Mouse (Mus musculus) limb, embryonic 14.5 days (tissue): Measurements from ENCODE around the gene Gm20388. TPM values are rescaled to one million over a fixed set of nuclear protein-coding genes. Genes with fewer than 3 reads are reported as not detected.

Source experiments
- ATAC-seq: fragments of 200-750 bp; cut with Nextera tagmentation; 2 replicates; pipeline ENCODE4 v1.8.0; 2017; ENCODE audit warnings: low read depth, moderate number of reproducible peaks, moderate TSS enrichment; ENCODE audit not compliant: low FRiP score
- DNase-seq: peaks from one replicate; pipeline ENCODE4 v3.0.0-alpha.2; 2015; ENCODE audit warnings: low spot score
- H3K27ac ChIP-seq: fragments of 300-500 bp; sonication (generic); replicated peaks from 2 replicates; pipeline ENCODE4 v1.5.1; 2014; ENCODE audit warnings: low read depth, mild to moderate bottlenecking, low read length, moderate library complexity, mixed read lengths
- H3K27me3 ChIP-seq: fragments of 300-500 bp; sonication (generic); 2 replicates; pipeline ENCODE4 v1.6.1; 2014; ENCODE audit warnings: low read length, mixed read lengths; ENCODE audit not compliant: control insufficient read depth, insufficient read depth
- H3K36me3 ChIP-seq: fragments of 300-500 bp; sonication (generic); 2 replicates; pipeline ENCODE4 v1.6.1; 2014; ENCODE audit warnings: mild to moderate bottlenecking, low read length, moderate library complexity, mixed read lengths; ENCODE audit not compliant: control insufficient read depth, insufficient read depth
- H3K4me1 ChIP-seq: fragments of 300-500 bp; sonication (generic); 2 replicates; pipeline ENCODE4 v1.6.1; 2014; ENCODE audit warnings: antibody characterized with exemption, low read length, mixed read lengths; ENCODE audit not compliant: control insufficient read depth, insufficient read depth
- H3K4me2 ChIP-seq: fragments of 300-500 bp; sonication (generic); replicated peaks from 2 replicates; pipeline ENCODE4 v1.6.1; 2014; ENCODE audit warnings: low read depth, mild to moderate bottlenecking, low read length, moderate library complexity; ENCODE audit not compliant: severe bottlenecking
- H3K4me3 ChIP-seq: fragments of 300-500 bp; sonication (generic); replicated peaks from 2 replicates; pipeline ENCODE4 v1.5.1; 2014; ENCODE audit warnings: low read length
- H3K9ac ChIP-seq: fragments of 300-500 bp; sonication (generic); 2 replicates; pipeline ENCODE4 v1.6.1; 2014; ENCODE audit warnings: mild to moderate bottlenecking, low read depth, low read length, moderate library complexity; ENCODE audit not compliant: severe bottlenecking
- H3K9me3 ChIP-seq: fragments of 300-500 bp; sonication (generic); 2 replicates; pipeline ENCODE4 v1.6.1; 2016; ENCODE audit warnings: low read length; ENCODE audit not compliant: control insufficient read depth
- POLR2A ChIP-seq: fragments of 200-500 bp; IDR thresholded peaks from 2 replicates; pipeline ENCODE4 v1.8.0; 2012; ENCODE audit warnings: inconsistent platforms, mild to moderate bottlenecking, moderate library complexity, borderline replicate concordance; ENCODE audit not compliant: insufficient read depth, insufficient read length; ENCODE audit errors: extremely low read depth
- WGBS: fragments of 180-500 bp; shearing (Covaris S2); extraction: QIAGEN DNeasy Blood & Tissue Kit; methylation state at CpG from one replicate; pipeline ENCODE4 v1.1.7; 2014; 5-methylcytosine and 5-hydroxymethylcytosine counted together
- polyA plus RNA-seq, 2 experiments: library from polyadenylated mRNA; depleted of rRNA in 1 of 2; stranded (reverse) in 1 of 2; unstranded in 1 of 2; fragments of >200 nt; fragmentation: Nextera tagmentation in 1 of 2; extraction: Ambion mirVana in 1 of 2; gene quantifications; 2 replicates each; pipeline versions ENCODE4 v1.2.1 to v1.2.3; 2012 to 2014

Gm20388 gene
- polyA plus RNA-seq, 2 experiments, result 1.9 to 49.9 TPM

GRCm38 (mm10) chr8:124180681-124181445, 4270.2 kb downstream of the Gm20388 start:
- Histone ChIP-seq H3K27me3 (no peaks in the 10 kb centered on the region), H3K4me3 (no peak overlapping the region)
- no peak for TF ChIP-seq POLR2A

GRCm38 (mm10) chr8:124181751-124182150, 4271.1 kb downstream of the Gm20388 start:
- Histone ChIP-seq H3K4me3 (no peak overlapping the region), H3K9ac (no peak overlapping the region), H3K27me3 (no peaks in the 10 kb centered on the region), H3K27ac (no peak overlapping the region), H3K9me3 (no peaks in the 10 kb centered on the region), H3K4me2 (no peak overlapping the region), H3K4me1 (0 out of 2 replicates have a peak, but pooled peaks cover 3% of the 10 kb centered on the region), H3K36me3 (no peaks in the 10 kb centered on the region)
- ATAC-seq (no peak), DNase-seq (no peak)
- 79% methylated on average over 5 of the region's 5 CpGs for whole genome bisulfite sequencing
- TF ChIP-seq POLR2A, result no peak

More at GRCm38 (mm10) chr8:124180681-124181445, 4270.2 kb downstream of the Gm20388 start:
- Histone ChIP-seq H3K36me3 (no peaks in the 10 kb centered on the region), H3K4me2 (no peak overlapping the region), H3K4me1 (0 out of 2 replicates have a peak, but pooled peaks cover 3% of the 10 kb centered on the region), H3K9ac (no peak overlapping the region), H3K9me3 (no peaks in the 10 kb centered on the region), H3K27ac (no peak overlapping the region)
- no peak for DNase-seq
- WGBS, result 82% methylated on average over 5 of the region's 5 CpGs
- no peak for ATAC-seq

GRCm38 (mm10) chr8:124182224-124182623, 4271.6 kb downstream of the Gm20388 start:
- Histone ChIP-seq H3K4me3 (no peak overlapping the region), H3K4me1 (0 out of 2 replicates have a peak, but pooled peaks cover 3% of the 10 kb centered on the region), H3K9me3 (no peaks in the 10 kb centered on the region), H3K27me3 (no peaks in the 10 kb centered on the region), H3K36me3 (no peaks in the 10 kb centered on the region), H3K9ac (no peak overlapping the region), H3K27ac (no peak overlapping the region), H3K4me2 (no peak overlapping the region)
- 68% methylated on average over 13 of the region's 13 CpGs for WGBS
- ATAC-seq (no peak), DNase-seq (peak; percentile 5)
- TF ChIP-seq POLR2A, result no peak

GRCm38 (mm10) chr8:124184078-124184477, 4273.4 kb downstream of the Gm20388 start:
- Histone ChIP-seq H3K4me3 (no peak overlapping the region), H3K27me3 (no peaks in the 10 kb centered on the region), H3K27ac (no peak overlapping the region), H3K36me3 (no peaks in the 10 kb centered on the region), H3K4me1 (0 out of 2 replicates have a peak, but pooled peaks cover 3% of the 10 kb centered on the region), H3K4me2 (no peak overlapping the region), H3K9me3 (no peaks in the 10 kb centered on the region), H3K9ac (no peak overlapping the region)
- 64% methylated on average over 3 of the region's 3 CpGs for WGBS
- no peak for TF ChIP-seq POLR2A
- no peak for ATAC-seq
- no peak for DNase-seq

GRCm38 (mm10) chr8:124184507-124184906, 4273.9 kb downstream of the Gm20388 start:
- no peak overlapping the region for H3K27ac ChIP-seq
- no peak for ATAC-seq
- H3K27me3 ChIP-seq, result no peaks in the 10 kb centered on the region
- H3K9me3 ChIP-seq, result no peaks in the 10 kb centered on the region
- no peak overlapping the region for H3K4me3 ChIP-seq
- H3K36me3 ChIP-seq, result no peaks in the 10 kb centered on the region
- 66% methylated on average over 2 of the region's 2 CpGs for WGBS
- no peak overlapping the region for H3K9ac ChIP-seq
- TF ChIP-seq POLR2A, result no peak
- H3K4me2 ChIP-seq, result no peak overlapping the region
- 0 out of 2 replicates have a peak, but pooled peaks cover 3% of the 10 kb centered on the region for H3K4me1 ChIP-seq
- peak; percentile 4 for DNase-seq

GRCm38 (mm10) chr8:124185081-124185480, 4274.4 kb downstream of the Gm20388 start:
- Histone ChIP-seq H3K4me3 (no peak overlapping the region), H3K36me3 (no peaks in the 10 kb centered on the region), H3K4me1 (0 out of 2 replicates have a peak, but pooled peaks cover 3% of the 10 kb centered on the region), H3K9ac (no peak overlapping the region), H3K4me2 (no peak overlapping the region), H3K27ac (no peak overlapping the region), H3K27me3 (no peaks in the 10 kb centered on the region), H3K9me3 (no peaks in the 10 kb centered on the region)
- no peak for TF ChIP-seq POLR2A
- no peak for ATAC-seq
- 81% methylated on average over 6 of the region's 6 CpGs for whole genome bisulfite sequencing
- DNase-seq, result no peak
